Mouse (Mus musculus) left cerebral cortex, postnatal 25 days (tissue): ENCODE measurements around the gene Rsu1. TPM values are rescaled to one million over a fixed set of nuclear protein-coding genes. Genes with fewer than 3 reads are reported as not detected.

Experiments
- DNase-seq, 2 experiments: peaks; one replicate each; pipeline ENCODE4 v3.0.0; 2022; ENCODE audit warnings: low spot score in 2 of 2, mixed read lengths in 1 of 2
- intact Hi-C: fragments of 180-260 bp; cut with DNase I; formaldehyde crosslinking; loops from one replicate; pipeline ENCODE4 v1.15.1; 2025
- total RNA-seq, 2 experiments: library from RNA; stranded (reverse); gene quantifications; 2 replicates each; pipeline ENCODE4 v1.2.3; 2021

The Rsu1 gene
- total RNA-seq, 2 experiments from 2014 or later, result 31.8 to 42.1 TPM

- no peak for DNase-seq
- intact Hi-C loops, result no loop called here
Measured at GRCm38 (mm10) chr2:13091399-13092015, 179.7 kb downstream of the Rsu1 start.

- intact Hi-C loops, result no loop called here
- DNase-seq, result no peak
Measured at GRCm38 (mm10) chr2:13090841-13091240, 180.4 kb downstream of the Rsu1 start.

GRCm38 (mm10) chr2:13089861-13090260 lies 181.4 kb downstream of the Rsu1 start:
- no peak for DNase-seq
- intact Hi-C loops, result no loop called here

GRCm38 (mm10) chr2:13088266-13088665 lies 182.9 kb downstream of the Rsu1 start:
- intact Hi-C loops, result no loop called here
- peak; percentile 17 to 88 for DNase-seq

GRCm38 (mm10) chr2:13087811-13088210 lies 183.4 kb downstream of the Rsu1 start:
- intact Hi-C loops, result no loop called here
- DNase-seq, result no peak

GRCm38 (mm10) chr2:13084223-13084622 lies 187.0 kb downstream of the Rsu1 start:
- intact Hi-C loops, result no loop called here
- no peak for DNase-seq

GRCm38 (mm10) chr2:13080476-13080875 lies 190.7 kb downstream of the Rsu1 start:
- intact Hi-C loops, result no loop called here
- DNase-seq, result no peak

GRCm38 (mm10) chr2:13072243-13072642 lies 199.0 kb downstream of the Rsu1 start:
- intact Hi-C loops, result loop anchor here (1.0 kb wide), 1 partner anchor 12 kb away; no protein-coding TSS in a partner anchor

GRCm38 (mm10) chr2:13060426-13061170 lies 210.6 kb downstream of the Rsu1 start:
- DNase-seq, result peak; percentile 49 to 94
- intact Hi-C loops, result loop anchor here (1.0 to 5.0 kb wide), 7 partner anchors 12 to 353 kb away; partner anchors contain the start of gene C1ql3

More at GRCm38 (mm10) chr2:13072243-13072642, 199.0 kb downstream of the Rsu1 start:
- peak in 1 of 2 experiments; percentile 86 for DNase-seq

- no peak for DNase-seq
- intact Hi-C loops, result no loop called here
Measured at GRCm38 (mm10) chr2:13048649-13049048, 222.6 kb downstream of the Rsu1 start.

GRCm38 (mm10) chr2:13044555-13044954 lies 226.7 kb downstream of the Rsu1 start:
- intact Hi-C loops, result no loop called here
- no peak for DNase-seq

GRCm38 (mm10) chr2:13039785-13040184 lies 231.4 kb downstream of the Rsu1 start:
- intact Hi-C loops, result no loop called here
- DNase-seq, result no peak

- intact Hi-C loops, result no loop called here
- DNase-seq, result peak in 1 of 2 experiments; percentile 56
Measured at GRCm38 (mm10) chr2:13038772-13039171, 232.4 kb downstream of the Rsu1 start.

Other genes with a start within 250 kb of the Rsu1 start
- under 1 TPM; 0.32 TPM for gene Cubn, start 220.4 kb upstream of the Rsu1 start, total RNA-seq